Mouse (Mus musculus) left cerebral cortex, postnatal 4 days (tissue): Measurements from ENCODE around the gene Trim9. TPM values are rescaled to one million over a fixed set of nuclear protein-coding genes. Genes with fewer than 3 reads are reported as not detected.
A peak's percentile ranks its signal among the peaks of the same experiment; 100 is the strongest.

Experiments used
- DNase-seq: peaks from one replicate; pipeline ENCODE4 v3.0.0-alpha.2; 2022
- intact Hi-C: fragments of 180-260 bp; cut with DNase I; formaldehyde crosslinking; loops from one replicate; pipeline ENCODE4 v1.15.1; 2025
- total RNA-seq, 2 experiments: library from RNA; stranded (reverse); gene quantifications; 2 replicates each; pipeline ENCODE4 v1.2.3; 2021

The Trim9 gene
- 100 to 1,000 TPM; 210 to 227 TPM for total RNA-seq

GRCm38 (mm10) chr12:70347202-70347841, at the start of gene Trim9:
Trim9 (minus strand) TSS chr12:70347614.
- DNase-seq, result peak; percentile 99
- intact Hi-C loops, result loop anchor here (5.0 kb wide), 1 partner anchor 80 kb away; no protein-coding TSS in a partner anchor

- DNase-seq, result no peak
- intact Hi-C loops, result no loop called here
Observed at GRCm38 (mm10) chr12:70395061-70395460, 47.6 kb upstream of the Trim9 start.

- DNase-seq, result peak; percentile 4
- intact Hi-C loops, result no loop called here
Observed at GRCm38 (mm10) chr12:70391236-70391635, 43.8 kb upstream of the Trim9 start.

- no peak for DNase-seq
- intact Hi-C loops, result no loop called here
Observed at GRCm38 (mm10) chr12:70374976-70375375, 27.6 kb upstream of the Trim9 start.

GRCm38 (mm10) chr12:70372874-70373273, 25.5 kb upstream of the Trim9 start:
- no peak for DNase-seq
- intact Hi-C loops, result no loop called here

- intact Hi-C loops, result no loop called here
- DNase-seq, result no peak
Observed at GRCm38 (mm10) chr12:70369348-70369747, 21.9 kb upstream of the Trim9 start.

GRCm38 (mm10) chr12:70368820-70369219, 21.4 kb upstream of the Trim9 start:
- peak; percentile 18 for DNase-seq
- intact Hi-C loops, result no loop called here

GRCm38 (mm10) chr12:70367326-70368248, 20.2 kb upstream of the Trim9 start:
- intact Hi-C loops, result no loop called here
- DNase-seq, result peak; percentile 85

- intact Hi-C loops, result no loop called here
- no peak for DNase-seq
Observed at GRCm38 (mm10) chr12:70363016-70363415, 15.6 kb upstream of the Trim9 start.

- intact Hi-C loops, result no loop called here
- DNase-seq, result no peak
Observed at GRCm38 (mm10) chr12:70360276-70360675, 12.9 kb upstream of the Trim9 start.

GRCm38 (mm10) chr12:70359443-70359842, 12.0 kb upstream of the Trim9 start:
- no peak for DNase-seq
- intact Hi-C loops, result no loop called here

GRCm38 (mm10) chr12:70354926-70355325, 7.5 kb upstream of the Trim9 start:
- no peak for DNase-seq
- intact Hi-C loops, result no loop called here

GRCm38 (mm10) chr12:70350490-70350889, 3.1 kb upstream of the Trim9 start:
- no peak for DNase-seq
- intact Hi-C loops, result no loop called here

- intact Hi-C loops, result loop anchor here (5.0 kb wide), 1 partner anchor 78 kb away; no protein-coding TSS in a partner anchor
- DNase-seq, result no peak
Observed at GRCm38 (mm10) chr12:70349788-70350187, 2.4 kb upstream of the Trim9 start.

GRCm38 (mm10) chr12:70348026-70348425, 612 bp upstream of the Trim9 start:
- intact Hi-C loops, result loop anchor here (5.0 kb wide), 1 partner anchor 79 kb away; no protein-coding TSS in a partner anchor
- no peak for DNase-seq

GRCm38 (mm10) chr12:70346139-70347026, 1.0 kb downstream of the Trim9 start:
- peak; percentile 73 for DNase-seq
- intact Hi-C loops, result loop anchor here (5.0 kb wide), 1 partner anchor 81 kb away; no protein-coding TSS in a partner anchor

GRCm38 (mm10) chr12:70345531-70346138, 1.8 kb downstream of the Trim9 start:
- peak; percentile 65 for DNase-seq
- intact Hi-C loops, result loop anchor here (5.0 kb wide), 1 partner anchor 82 kb away; no protein-coding TSS in a partner anchor

GRCm38 (mm10) chr12:70335176-70335575, 12.2 kb downstream of the Trim9 start:
- peak; percentile 59 for DNase-seq
- intact Hi-C loops, result no loop called here

GRCm38 (mm10) chr12:70333253-70333805, 14.1 kb downstream of the Trim9 start:
- intact Hi-C loops, result no loop called here
- no peak for DNase-seq

- intact Hi-C loops, result no loop called here
- DNase-seq, result no peak
Observed at GRCm38 (mm10) chr12:70329059-70329458, 18.4 kb downstream of the Trim9 start.
